Mouse (Mus musculus) neural tube, embryonic 14.5 days (tissue): Measurements from ENCODE around the gene Ctla4. TPM values are rescaled to one million over a fixed set of nuclear protein-coding genes. Genes with fewer than 3 reads are reported as not detected.

ENCODE experiments used
- ATAC-seq: fragments of 200-750 bp; cut with Nextera tagmentation; 2 replicates; pipeline ENCODE4 v1.8.0; 2017; ENCODE audit warnings: low read depth, mild to moderate bottlenecking, moderate TSS enrichment, moderate library complexity
- H3K27ac ChIP-seq: fragments of 300-500 bp; sonication (generic); 2 replicates; pipeline ENCODE4 v1.5.1; 2014; ENCODE audit warnings: low read depth, mild to moderate bottlenecking, control low read depth, low read length, moderate library complexity, mixed read lengths
- H3K27me3 ChIP-seq: fragments of 300-500 bp; sonication (generic); 2 replicates; pipeline ENCODE4 v1.6.1; 2014; ENCODE audit warnings: low read length; ENCODE audit not compliant: control insufficient read depth, insufficient read depth
- H3K36me3 ChIP-seq: fragments of 300-500 bp; sonication (generic); 2 replicates; pipeline ENCODE4 v1.6.1; 2014; ENCODE audit warnings: low read length, mixed read lengths; ENCODE audit not compliant: control insufficient read depth, insufficient read depth
- H3K4me1 ChIP-seq: fragments of 300-500 bp; sonication (generic); 2 replicates; pipeline ENCODE4 v1.6.1; 2014; ENCODE audit warnings: low read length; ENCODE audit not compliant: control insufficient read depth, insufficient read depth
- H3K4me2 ChIP-seq: fragments of 300-500 bp; sonication (generic); 2 replicates; pipeline ENCODE4 v1.6.1; 2014; ENCODE audit warnings: mild to moderate bottlenecking, low read depth, low read length, control low read depth
- H3K4me3 ChIP-seq: fragments of 300-500 bp; sonication (generic); 2 replicates; pipeline ENCODE4 v1.5.1; 2014; ENCODE audit warnings: low read depth, low read length, control low read depth, mixed read lengths
- H3K9ac ChIP-seq: fragments of 300-500 bp; sonication (generic); replicated peaks from 2 replicates; pipeline ENCODE4 v1.6.1; 2014; ENCODE audit warnings: low read depth, mild to moderate bottlenecking, control low read depth, low read length, mixed read lengths
- H3K9me3 ChIP-seq: fragments of 300-500 bp; sonication (generic); 2 replicates; pipeline ENCODE4 v1.6.1; 2016; ENCODE audit warnings: low read length; ENCODE audit not compliant: control insufficient read depth
- WGBS: fragments of 180-500 bp; shearing (Covaris S2); extraction: QIAGEN DNeasy Blood & Tissue Kit; methylation state at CpG from one replicate; pipeline ENCODE4 v1.1.7; 2014; 5-methylcytosine and 5-hydroxymethylcytosine counted together
- polyA plus RNA-seq: library from polyadenylated mRNA; unstranded; fragments of >200 nt; fragmentation: Nextera tagmentation; extraction: Ambion mirVana; gene quantifications from 2 replicates; pipeline ENCODE4 v1.2.1, GENCODE M21; 2014

The Ctla4 gene
- polyA plus RNA-seq, 1 experiment from 2014 or later: not detected

DNA sequence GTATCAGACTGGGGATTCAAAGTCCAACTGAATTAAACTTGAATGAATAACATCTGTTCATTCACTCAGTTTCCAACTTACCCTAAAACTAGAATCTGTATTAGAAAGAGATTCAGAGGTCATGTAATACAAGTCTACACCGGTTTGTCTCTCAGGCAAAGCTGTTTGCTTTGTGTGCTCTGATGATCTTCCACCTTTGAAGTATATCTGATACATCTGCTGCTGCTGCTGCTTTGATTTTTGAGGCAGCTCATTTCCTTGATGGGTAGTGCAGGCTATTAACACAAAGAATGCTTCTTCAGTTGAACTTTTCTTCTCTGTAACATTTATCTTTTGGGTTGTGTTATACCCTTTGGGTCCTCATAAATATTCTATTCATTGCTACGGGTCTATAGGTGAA lies 4.0 kb upstream of the Ctla4 start:
- WGBS: 71% methylated on average over 2 of the region's 2 CpGs
- no peak overlapping the region for H3K27ac ChIP-seq
- H3K9me3 ChIP-seq: no peaks in the 10 kb centered on the region
- no peak overlapping the region for H3K4me2 ChIP-seq
- no peaks in the 10 kb centered on the region for H3K27me3 ChIP-seq
- no peaks in the 10 kb centered on the region for H3K36me3 ChIP-seq
- no peak for ATAC-seq
- H3K4me3 ChIP-seq: no peak overlapping the region
- H3K4me1 ChIP-seq: no peaks in the 10 kb centered on the region
- H3K9ac ChIP-seq: no peak overlapping the region

DNA sequence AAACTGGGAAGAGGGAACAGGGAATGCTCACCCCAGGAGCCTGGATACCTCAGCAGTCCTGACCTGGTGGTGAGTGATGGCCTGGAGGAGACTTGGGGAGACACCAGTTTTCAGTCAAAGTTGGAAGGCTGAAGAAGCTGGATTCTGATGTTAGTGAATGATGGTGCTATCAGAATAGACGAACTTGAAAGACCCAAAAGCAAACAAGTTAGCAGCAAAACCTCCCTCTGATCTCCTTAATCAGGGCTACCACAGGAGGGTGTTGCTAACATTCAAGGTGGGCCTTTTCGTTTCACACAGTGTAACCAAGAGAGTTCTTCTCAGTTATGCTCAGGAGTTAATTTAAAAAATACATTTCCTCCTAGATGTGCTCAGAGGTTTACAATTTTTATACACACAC lies 3.5 kb upstream of the Ctla4 start:
- Histone ChIP-seq H3K4me3 (no peak overlapping the region), H3K4me1 (no peaks in the 10 kb centered on the region), H3K27me3 (no peaks in the 10 kb centered on the region), H3K9me3 (no peaks in the 10 kb centered on the region), H3K4me2 (no peak overlapping the region), H3K27ac (no peak overlapping the region), H3K9ac (no peak overlapping the region), H3K36me3 (no peaks in the 10 kb centered on the region)
- no peak for ATAC-seq
- 77% methylated on average over 2 of the region's 2 CpGs for WGBS

GRCm38 (mm10) chr1:60884611-60885010 lies 2.2 kb upstream of the Ctla4 start:
- H3K4me3 ChIP-seq: no peak overlapping the region
- no peak overlapping the region for H3K27ac ChIP-seq
- WGBS: 91% methylated on average over 1 of the region's 1 CpGs
- H3K36me3 ChIP-seq: no peaks in the 10 kb centered on the region
- no peaks in the 10 kb centered on the region for H3K9me3 ChIP-seq
- H3K9ac ChIP-seq: no peak overlapping the region
- no peaks in the 10 kb centered on the region for H3K27me3 ChIP-seq
- no peaks in the 10 kb centered on the region for H3K4me1 ChIP-seq
- no peak overlapping the region for H3K4me2 ChIP-seq
- no peak for ATAC-seq

- no peak overlapping the region for H3K9ac ChIP-seq
These were observed 11.5 kb downstream of the Ctla4 start for GRCm38 (mm10) chr1:60898127-60898932.

DNA sequence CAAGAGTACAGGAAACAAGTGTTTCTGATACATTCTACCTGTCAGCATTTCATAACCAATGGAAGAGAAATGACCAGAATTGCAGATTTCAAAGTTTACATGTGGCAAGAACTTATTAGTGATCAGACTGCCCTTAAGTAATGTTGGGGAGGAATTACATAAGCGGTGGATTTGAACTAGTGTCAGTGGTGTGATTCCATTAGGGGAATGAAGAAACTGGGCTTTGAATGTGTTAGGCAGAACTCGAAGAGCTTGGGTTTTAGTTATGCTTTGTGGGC lies 12.1 kb downstream of the Ctla4 start:
- H3K36me3 ChIP-seq: no peaks in the 10 kb centered on the region
- H3K27me3 ChIP-seq: no peaks in the 10 kb centered on the region
- H3K9me3 ChIP-seq: no peaks in the 10 kb centered on the region
- 78% methylated on average over 2 of the region's 2 CpGs for WGBS
- H3K4me2 ChIP-seq: no peak overlapping the region
- no peak for ATAC-seq
- no peak overlapping the region for H3K27ac ChIP-seq
- H3K4me1 ChIP-seq: no peaks in the 10 kb centered on the region
- H3K9ac ChIP-seq: no peak overlapping the region
- no peak overlapping the region for H3K4me3 ChIP-seq

More at GRCm38 (mm10) chr1:60898127-60898932, 11.5 kb downstream of the Ctla4 start:
- no peak for ATAC-seq
- Histone ChIP-seq H3K9me3 (no peaks in the 10 kb centered on the region), H3K27ac (no peak overlapping the region), H3K4me1 (no peaks in the 10 kb centered on the region), H3K27me3 (no peaks in the 10 kb centered on the region), H3K4me3 (no peak overlapping the region), H3K4me2 (no peak overlapping the region), H3K36me3 (no peaks in the 10 kb centered on the region)
- WGBS: 90% methylated on average over 5 of the region's 5 CpGs

- Histone ChIP-seq H3K9ac (no peak overlapping the region), H3K4me3 (no peak overlapping the region), H3K4me2 (no peak overlapping the region), H3K4me1 (no peaks in the 10 kb centered on the region), H3K27ac (no peak overlapping the region), H3K27me3 (no peaks in the 10 kb centered on the region), H3K36me3 (no peaks in the 10 kb centered on the region), H3K9me3 (no peaks in the 10 kb centered on the region)
- ATAC-seq: no peak
- WGBS: 66% methylated on average over 3 of the region's 3 CpGs
These were observed 12.4 kb downstream of the Ctla4 start for GRCm38 (mm10) chr1:60899244-60899643.

GRCm38 (mm10) chr1:60902547-60902946 lies 15.7 kb downstream of the Ctla4 start:
- no peak overlapping the region; the same call in 1 of the 2 replicates for H3K27ac ChIP-seq
- no peak overlapping the region for H3K4me2 ChIP-seq
- no peak overlapping the region for H3K4me3 ChIP-seq
- H3K9ac ChIP-seq: no peak overlapping the region
- no peak for ATAC-seq
- no peaks in the 10 kb centered on the region for H3K9me3 ChIP-seq
- no peaks in the 10 kb centered on the region for H3K4me1 ChIP-seq
- 47% methylated on average over 6 of the region's 6 CpGs for WGBS
- no peaks in the 10 kb centered on the region for H3K36me3 ChIP-seq
- no peaks in the 10 kb centered on the region for H3K27me3 ChIP-seq

DNA sequence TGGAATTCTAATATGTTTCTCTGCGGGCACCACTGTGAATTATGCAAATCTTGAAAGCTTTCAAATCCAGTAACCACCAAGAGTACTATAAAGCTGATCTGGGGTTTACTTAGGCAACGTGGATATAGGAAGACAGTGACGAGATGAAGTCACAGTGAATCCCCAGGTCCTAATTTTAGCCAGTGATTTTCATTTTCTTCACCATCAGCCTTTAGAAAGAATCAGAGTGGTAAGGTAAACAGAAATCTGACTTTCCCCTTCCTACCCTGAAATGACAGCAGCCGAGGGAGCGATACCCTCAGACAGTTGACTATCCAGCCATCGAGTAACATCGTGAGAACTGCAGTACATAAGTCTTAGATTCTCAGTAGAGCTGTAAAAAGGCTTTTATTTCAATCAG lies 16.3 kb downstream of the Ctla4 start:
- no peak overlapping the region for H3K9ac ChIP-seq
- no peak overlapping the region for H3K27ac ChIP-seq
- no peaks in the 10 kb centered on the region for H3K4me1 ChIP-seq
- no peaks in the 10 kb centered on the region for H3K27me3 ChIP-seq
- H3K4me3 ChIP-seq: no peak overlapping the region
- H3K36me3 ChIP-seq: no peaks in the 10 kb centered on the region
- H3K9me3 ChIP-seq: no peaks in the 10 kb centered on the region
- peak; percentile 46; the same call in 1 of the 2 replicates for ATAC-seq
- no peak overlapping the region for H3K4me2 ChIP-seq
- WGBS: 55% methylated on average over 7 of the region's 7 CpGs

DNA sequence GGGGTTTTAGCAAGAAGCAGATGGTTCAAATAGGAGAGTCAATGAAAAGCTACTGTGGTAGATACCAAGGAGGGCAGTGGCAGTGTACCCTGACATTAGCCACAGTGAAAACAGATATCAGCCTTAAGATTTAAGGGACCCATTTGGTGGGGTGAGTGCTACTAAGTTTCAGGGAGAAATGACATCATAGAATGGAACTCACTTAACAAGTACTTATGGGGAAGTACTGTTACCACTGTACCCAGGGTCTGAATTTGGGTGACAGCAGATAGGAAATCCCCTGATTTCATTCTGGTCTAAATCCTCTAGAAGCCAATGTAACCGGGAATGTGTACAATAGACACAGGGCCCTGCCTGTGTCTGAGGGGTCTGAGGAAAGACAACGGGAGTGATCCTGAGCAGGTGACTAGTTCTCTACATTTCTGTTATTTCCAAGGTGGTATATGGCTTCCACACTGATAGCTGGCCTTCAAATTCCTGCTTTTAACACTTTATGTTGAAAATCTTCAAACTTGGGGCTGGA lies 17.7 kb downstream of the Ctla4 start:
- Histone ChIP-seq H3K36me3 (no peaks in the 10 kb centered on the region), H3K9ac (no peak overlapping the region), H3K4me2 (no peak overlapping the region), H3K9me3 (no peaks in the 10 kb centered on the region), H3K4me1 (no peaks in the 10 kb centered on the region), H3K4me3 (no peak overlapping the region), H3K27me3 (no peaks in the 10 kb centered on the region), H3K27ac (no peak overlapping the region)
- ATAC-seq: no peak
- WGBS: 98% methylated on average over 2 of the region's 2 CpGs
